Mouse (Mus musculus) inflammation-experienced regulatory T-cells, adult 16 weeks (primary cell): ENCODE data around the gene Mgme1. TPM values are rescaled to one million over a fixed set of nuclear protein-coding genes. Genes with fewer than 3 reads are reported as not detected.

ENCODE experiments used
- polyA plus RNA-seq: library from polyadenylated mRNA; unstranded; fragments of 100-300 nt; shearing (Covaris generic); gene quantifications from one replicate; pipeline ENCODE4 v1.2.1, GENCODE M21; 2017

Mgme1 gene
- polyA plus RNA-seq: 11.2 TPM

GRCm38 (mm10) chr2:144270507-144271420 is at the start of gene Mgme1, which contains the start of gene Snx5:
Mgme1 (plus strand) TSS chr2:144270663.
Snx5 (minus strand) TSS chr2:144270906.

Other genes with a start within 250 kb of the Mgme1 start
- gene Banf2, start 237.6 kb upstream of the Mgme1 start, polyA plus RNA-seq: not detected
- gene Snx5, start 243 bp downstream of the Mgme1 start, polyA plus RNA-seq: 62.5 TPM
- gene Ovol2, start 61.5 kb downstream of the Mgme1 start, polyA plus RNA-seq: not detected
- 19.6 TPM for gene Kat14, start 98.3 kb downstream of the Mgme1 start, polyA plus RNA-seq
- gene Pet117, start 98.3 kb downstream of the Mgme1 start, polyA plus RNA-seq: 4.1 TPM